Mouse (Mus musculus): ENCODE results near the gene Tgm2.

GRCm38 (mm10) chr2:158084486-158084885 is 61.8 kb downstream of the Tgm2 start:
- TF ChIP-seq GATA2 (IDR thresholded peaks at IDR 0.05; ENCODE audit: borderline replicate concordance, low read depth, low read length), result no peak
- TF ChIP-seq CTCF (IDR thresholded peaks at IDR 0.05; ENCODE audit: low read depth, low read length), result no peak
- no peak for TF ChIP-seq TAL1 (conservative IDR thresholded peaks at IDR 0.05; ENCODE audit: low read depth, low read length)
- TF ChIP-seq GATA1 (IDR thresholded peaks at IDR 0.05; ENCODE audit: borderline replicate concordance, low read length), result no peak

All from G1E (cell line).